Comparison of ENCODE assay signal across 17 mouse cellular contexts in the genomic region with DNA sequence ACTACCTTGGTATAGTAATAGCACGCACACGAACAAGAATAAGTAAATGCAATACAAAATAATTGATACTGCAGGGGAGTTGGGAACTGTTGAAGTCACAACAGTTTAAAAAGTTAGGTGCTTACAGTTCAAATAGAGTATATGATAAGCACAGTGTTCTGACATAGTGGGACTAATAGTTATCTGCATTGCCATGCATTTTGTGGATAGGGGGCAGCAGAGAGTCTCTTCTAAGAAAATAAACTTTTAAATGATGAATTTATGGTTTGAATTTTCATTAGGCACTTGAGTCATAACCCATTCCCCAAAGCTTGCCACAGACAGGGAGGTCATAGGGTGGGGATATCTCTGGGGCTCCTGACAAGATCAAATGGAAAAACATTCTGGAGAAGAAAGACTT.
DNase-seq lines count a peak whose midpoint lies in the region; ATAC-seq and TF ChIP-seq lines count a peak whose summit lies in the region.
"Had no signal": no experiment of that assay in that cellular context is flagged by ENCODE, and none has a peak within 500 bp of the region (broad histone marks: within the 10 kb centered on the region; RNA-seq: fewer than 3 reads in every experiment).

No protein-coding gene starts in this region.

- TF ChIP-seq CTCF in left cerebral cortex, adult 2 months (IDR thresholded peaks at IDR 0.05), result peak; percentile 41

- H3K4me3 ChIP-seq in left cerebral cortex, adult 2 months, result no peak overlapping the region
- H3K4me3 ChIP-seq: limb, embryonic 13.5 days; megakaryocyte, embryonic 14.5 days had no signal

- DNase-seq in embryo, embryonic 10.5 days (ENCODE audit: low spot score), result peak; percentile 4
- no peak for DNase-seq in embryo, embryonic 10 days (ENCODE audit: low spot score)
- no peak for DNase-seq in left cerebral cortex, adult 2 months (ENCODE audit: extremely low spot score in 1 of 2, low spot score in 2 of 2)
- no peak for DNase-seq in left cerebral cortex, adult 11 months (ENCODE audit: low spot score)
- peak; percentile 42 for DNase-seq in 3T3-L1 (ENCODE audit: low read depth, low spot score)
- DNase-seq in adipocyte (ENCODE audit: low spot score), result peak; percentile 6
- no peak for DNase-seq in spleen, adult 18-20 months
- DNase-seq: cerebellum, adult 11 months; cerebellum, postnatal 36 days; kidney, adult 18-20 months; lung, adult 18-20 months; right cerebral cortex, adult 18-20 months had no signal

- no peak for ATAC-seq in monocyte, adult 5-6 weeks (replicated peaks; ENCODE audit: insufficient number of reproducible peaks, low FRiP score, low TSS enrichment, poor library complexity, severe bottlenecking)
- ATAC-seq: forebrain, embryonic 14.5 days; hindbrain, embryonic 16.5 days had no signal

- H3K27ac ChIP-seq in left cerebral cortex, adult 2 months, result no peak overlapping the region
- H3K27ac ChIP-seq: limb, embryonic 13.5 days had no signal

- intact Hi-C loops in left cerebral cortex, adult 2 months (cut with DNase I), result no loop called here

Comparison
In these comparisons a context has a peak if more than half of its experiments do, and no peak if none do; other contexts are left out.
1. DNase-seq: peak in embryo, embryonic 10.5 days (single experiment), 3T3-L1 (single experiment) and adipocyte (single experiment); none in embryo, embryonic 10 days (single experiment), left cerebral cortex, adult 2 months (0 of 2), left cerebral cortex, adult 11 months (single experiment) and spleen, adult 18-20 months (0 of 2).